Mouse (Mus musculus) hematopoietic stem cell, adult 5-6 weeks (primary cell): ENCODE measurements at regions not wholly inside any gene's neighbourhood (a gene's known extent, or its start where the extent isn't known, plus 50 kb on each side); places are given as distances from the start of the nearest gene placed in this dataset.
A peak's percentile ranks its signal among the peaks of the same experiment; 100 is the strongest.

Experiments
- ATAC-seq, 2 experiments: fragments of 125-278 bp in 1 of 2; replicated peaks in 1 of 2; 2 replicates each; pipeline ENCODE4 v1.8.0; 2016 to 2017; ENCODE audit warnings: inconsistent platforms in 2 of 2, mild to moderate bottlenecking in 2 of 2, moderate number of reproducible peaks in 2 of 2, low read depth in 1 of 2, moderate TSS enrichment in 1 of 2; ENCODE audit not compliant: low FRiP score in 2 of 2, poor library complexity in 2 of 2, severe bottlenecking in 2 of 2, insufficient read depth in 1 of 2, low TSS enrichment in 1 of 2

DNA sequence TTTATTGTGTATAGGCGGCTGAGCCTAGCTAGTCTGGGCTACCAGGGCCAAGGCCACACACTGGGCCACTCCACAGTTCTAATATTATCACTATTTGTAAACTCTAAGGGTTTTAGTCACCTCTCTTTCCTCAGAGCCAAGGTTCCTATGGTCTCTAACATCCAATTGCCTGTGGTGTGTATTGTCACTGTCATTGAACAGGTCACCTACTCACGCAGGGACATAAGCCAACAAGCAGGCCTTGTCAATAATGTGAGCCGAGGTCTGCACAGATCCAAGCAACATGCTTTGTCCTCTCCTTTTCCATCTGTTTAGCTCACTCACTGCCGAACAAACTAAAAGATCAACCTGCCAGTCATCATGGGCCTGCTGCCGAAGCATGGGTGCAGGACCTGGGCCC lies 79.5 kb upstream of the Ywhaq start:
- ATAC-seq = no peak

DNA sequence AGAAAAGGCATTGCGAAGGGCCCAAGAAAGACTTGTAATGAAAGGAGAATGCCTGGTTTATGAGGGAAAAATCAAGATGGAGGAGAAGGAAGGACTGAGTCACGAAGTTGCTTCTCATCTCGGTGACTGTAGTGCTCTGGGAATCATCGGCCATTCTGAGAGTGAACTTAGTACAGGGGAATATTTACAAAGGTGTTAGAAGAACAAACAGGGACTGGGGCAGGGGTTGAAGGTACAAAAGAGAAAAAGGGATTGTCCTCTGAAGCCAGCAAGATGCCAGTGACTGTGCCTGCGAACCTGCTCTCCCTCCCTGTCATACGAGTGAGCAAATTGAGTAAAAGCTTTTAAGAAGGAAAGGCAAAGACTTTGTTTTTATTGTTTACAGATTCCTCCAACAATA lies 78.1 kb upstream of the Ywhaq start:
- no peak for ATAC-seq

DNA sequence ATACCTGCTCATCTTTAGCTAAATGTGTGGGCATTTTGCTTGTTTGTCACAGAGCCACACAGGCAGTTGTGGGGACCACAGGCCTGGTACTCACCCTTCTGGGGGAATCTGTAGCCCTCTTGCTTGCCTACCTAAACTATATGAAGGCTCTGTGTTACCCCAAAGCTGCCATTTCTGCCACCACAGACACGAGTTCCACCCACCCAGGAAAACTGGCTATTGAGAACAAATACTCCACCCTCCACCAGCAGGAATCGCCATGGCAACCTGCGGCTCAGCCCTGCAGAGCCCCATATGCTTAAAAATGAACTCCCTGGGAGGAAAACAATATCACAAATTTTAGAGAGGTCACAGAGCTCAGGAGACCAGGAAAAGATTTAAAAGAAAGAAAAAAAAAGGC lies 76.0 kb upstream of the Ywhaq start:
- ATAC-seq = no peak

DNA sequence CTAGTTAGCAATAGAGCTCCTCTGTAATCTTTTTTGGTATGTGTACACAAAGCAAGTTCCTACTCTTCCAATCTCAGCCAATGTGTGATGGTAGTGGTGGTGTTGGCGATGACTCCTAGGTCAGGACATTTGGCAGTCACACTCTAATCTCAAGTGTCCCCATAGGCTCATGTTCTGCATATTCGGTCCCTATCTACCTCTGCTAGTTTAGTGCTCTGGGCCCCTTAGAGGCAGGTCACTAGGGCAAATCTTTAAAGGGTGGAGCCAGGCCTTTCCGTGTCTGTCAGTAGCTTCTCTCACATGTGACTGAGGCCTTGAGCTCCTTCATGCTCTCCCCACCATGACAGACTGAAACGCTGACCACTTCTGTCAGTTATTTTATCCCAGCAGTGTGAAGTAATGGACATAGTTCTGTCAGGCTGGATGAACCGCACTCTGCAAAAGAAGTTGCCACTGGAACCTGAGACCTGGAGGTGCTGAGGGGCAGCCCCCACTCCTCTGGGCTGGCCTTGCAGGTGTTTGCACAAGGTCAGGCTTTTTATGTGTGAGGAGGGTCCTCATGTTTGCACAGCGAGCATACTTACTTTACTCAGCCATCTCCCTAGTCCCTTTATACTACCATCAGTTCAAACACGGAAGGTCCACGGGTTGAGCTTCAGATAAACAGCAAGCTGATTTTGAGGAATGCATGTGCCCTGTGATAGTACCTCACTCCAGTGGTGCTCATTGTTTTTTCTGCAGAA lies 75.3 kb upstream of the Ywhaq start:
- no peak for ATAC-seq

DNA sequence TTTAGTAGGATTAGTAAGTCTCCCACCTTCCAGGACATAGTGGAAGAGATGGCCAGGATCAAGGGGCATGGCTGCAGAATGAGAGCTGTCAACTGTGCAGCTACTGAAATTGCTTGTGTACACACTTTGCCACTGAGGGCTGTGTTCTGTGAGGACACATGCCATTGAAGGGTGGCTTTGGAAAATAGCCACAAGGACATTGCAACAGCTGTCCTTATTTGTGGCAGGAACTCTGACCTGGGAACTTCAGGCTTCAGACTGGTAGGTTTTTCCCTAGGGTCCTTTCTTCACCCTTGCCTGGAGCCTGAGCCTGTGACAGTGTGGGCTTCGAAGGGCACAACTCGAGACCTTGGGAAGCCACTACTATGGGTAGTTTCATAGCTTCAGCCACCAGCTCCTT lies 64.2 kb upstream of the Ywhaq start:
- no peak for ATAC-seq

DNA sequence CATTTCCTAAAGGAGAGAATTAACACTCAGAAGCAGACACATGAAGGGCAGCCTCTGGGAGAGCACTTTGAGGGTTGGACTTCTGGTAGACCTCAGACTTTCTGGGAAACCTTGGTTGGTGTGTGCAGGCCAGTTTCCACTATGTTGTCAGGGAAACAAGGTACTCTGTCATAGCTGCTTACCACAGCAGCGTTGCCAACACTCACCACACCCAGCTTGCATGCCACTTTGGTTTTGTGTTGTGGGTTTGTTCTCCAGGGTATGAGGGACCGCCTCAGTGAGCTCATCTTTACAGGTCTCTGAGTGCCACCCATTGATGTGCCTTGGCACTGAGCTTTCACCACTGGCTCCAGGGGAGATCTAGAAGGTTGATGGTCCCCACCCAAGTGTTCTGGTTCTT lies 62.8 kb upstream of the Ywhaq start:
- 0 out of 4 replicates have a peak, but pooled peaks of 1 of the 2 experiments have one; percentile 14 for ATAC-seq

DNA sequence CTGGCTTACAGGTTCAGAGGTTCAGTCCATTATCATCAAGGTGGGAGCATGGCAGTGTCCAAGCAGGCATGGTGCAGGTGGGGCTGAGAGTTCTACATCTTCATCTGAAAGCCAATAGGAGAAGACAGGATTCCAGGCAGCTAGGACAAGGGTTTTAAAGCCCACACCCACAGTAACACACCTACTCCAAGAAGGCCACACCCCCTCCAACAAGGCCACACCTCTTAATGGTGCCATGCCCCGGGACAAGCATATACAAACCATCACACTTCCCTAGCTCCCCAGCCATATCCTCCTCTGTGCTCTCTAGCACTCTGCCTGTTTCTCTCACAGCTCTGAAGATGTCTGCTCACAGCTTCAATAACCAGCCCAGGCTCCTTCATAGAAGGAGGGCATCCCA lies 61.8 kb upstream of the Ywhaq start:
- no peak for ATAC-seq

DNA sequence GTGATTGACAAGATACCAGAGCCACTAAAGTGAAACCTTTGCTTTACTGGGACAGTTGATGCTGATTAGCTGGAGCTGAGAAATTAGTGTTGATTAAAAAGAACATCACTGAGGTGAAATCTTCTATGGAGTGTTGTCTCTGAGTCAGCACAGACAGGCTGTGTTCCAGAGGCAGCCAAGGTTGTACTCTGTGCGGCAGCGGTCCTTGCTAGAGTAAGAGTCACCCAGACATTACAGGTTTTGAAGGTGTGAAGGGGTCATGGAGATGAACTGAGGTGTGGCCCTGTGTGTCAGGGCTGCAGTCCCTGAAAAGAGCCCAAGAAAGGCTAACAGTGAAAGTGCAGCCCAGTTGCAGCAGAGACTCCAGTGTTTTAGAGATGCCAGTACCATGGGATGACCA lies 59.1 kb upstream of the Ywhaq start:
- ATAC-seq = no peak

DNA sequence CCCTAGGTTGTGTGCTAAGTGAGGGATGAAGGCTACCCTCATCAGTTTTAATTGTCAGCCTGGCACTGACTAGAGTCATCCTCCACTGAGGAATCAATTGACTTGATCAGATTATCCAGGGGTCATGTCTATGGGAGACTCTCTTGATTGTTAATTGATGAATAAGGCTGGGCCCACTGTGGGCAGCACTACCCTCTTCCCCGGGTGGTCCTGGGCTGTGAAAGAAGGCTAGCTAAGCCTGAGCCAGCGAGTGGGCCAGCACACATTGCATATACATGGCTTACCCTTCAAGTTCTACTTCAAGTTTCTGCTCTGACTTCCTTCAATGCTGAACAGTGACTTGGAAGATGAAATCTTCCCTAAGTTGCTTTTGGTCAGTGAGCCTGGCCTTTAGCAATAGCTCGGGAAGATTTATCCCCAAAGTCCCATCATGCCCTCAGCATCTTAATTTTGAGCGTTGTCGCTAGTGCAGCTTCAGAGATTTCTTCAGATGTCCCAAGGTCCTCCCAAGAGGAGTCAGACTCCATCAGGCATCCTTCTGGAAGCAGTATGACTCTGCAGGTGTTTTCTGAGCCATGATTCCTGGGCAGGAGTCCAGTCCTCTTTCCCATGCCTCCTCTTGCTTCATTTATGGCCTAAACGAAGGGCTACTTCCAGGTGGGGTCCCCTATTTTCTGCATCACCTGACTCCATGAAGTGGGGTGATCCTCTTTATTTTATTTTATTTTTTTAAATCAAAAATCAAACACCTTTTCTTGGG lies 55.7 kb upstream of the Ywhaq start:
- ATAC-seq = no peak

DNA sequence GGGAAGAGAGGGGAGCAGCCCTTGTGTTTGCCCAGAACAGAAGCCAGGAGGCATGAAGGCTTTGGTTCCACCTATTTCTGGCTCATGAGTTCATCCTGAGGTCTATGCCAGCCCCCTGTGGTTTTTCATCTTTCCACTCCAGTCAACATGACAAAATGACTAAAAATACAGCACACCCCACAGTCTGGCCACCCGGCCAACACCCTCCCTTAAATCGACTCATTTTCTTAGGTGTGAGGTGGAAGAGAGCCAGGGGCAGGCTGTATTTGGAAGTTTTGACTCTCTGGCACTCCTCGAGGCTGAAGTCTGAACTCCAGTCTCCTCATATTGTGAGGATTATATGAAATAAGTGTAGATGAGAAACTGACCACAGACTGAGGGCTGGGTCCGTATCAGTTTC lies 55.0 kb upstream of the Ywhaq start:
- ATAC-seq = peak; percentile 77 to 87

DNA sequence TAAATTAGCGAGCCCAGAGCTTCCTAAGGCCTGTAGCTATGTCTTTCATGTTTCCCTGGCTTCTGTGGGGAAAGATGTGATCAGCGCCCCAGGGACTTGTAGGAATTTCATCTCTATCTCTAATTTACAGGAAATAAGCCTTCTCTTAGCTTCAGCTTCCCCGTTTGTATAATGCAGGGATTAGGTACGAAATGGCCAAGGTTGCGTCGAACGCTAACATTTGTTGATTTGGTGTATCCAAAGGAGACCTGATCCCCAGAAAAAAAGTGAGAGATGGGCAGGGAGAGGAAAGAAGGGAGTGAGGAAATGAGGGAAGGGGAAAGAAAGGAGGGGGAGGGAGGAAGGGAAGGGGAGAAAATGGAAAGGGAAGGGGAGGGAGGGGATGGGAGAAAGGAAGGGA lies 54.5 kb upstream of the Ywhaq start:
- no peak for ATAC-seq

DNA sequence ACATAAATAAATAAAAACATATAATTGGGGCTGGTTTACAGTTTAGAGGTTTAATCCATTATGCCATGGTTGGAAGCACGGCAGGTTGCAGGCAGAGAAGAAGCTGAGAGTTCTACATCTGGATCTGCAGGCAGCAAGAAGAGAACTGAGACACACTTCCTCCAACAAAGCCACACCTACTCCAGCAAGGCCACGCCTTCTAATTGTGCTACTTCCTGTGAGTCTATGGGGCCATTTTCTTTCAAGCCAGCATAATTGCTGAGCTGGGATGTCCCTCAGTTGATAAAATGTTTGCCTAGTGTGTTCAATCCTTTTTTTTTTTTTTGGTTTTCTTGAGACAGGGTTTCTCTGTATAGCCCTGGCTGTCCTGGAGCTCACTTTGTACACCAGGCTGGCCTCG lies 52.8 kb upstream of the Ywhaq start:
- ATAC-seq = no peak
